Mouse (Mus musculus): ENCODE results near the gene Gtpbp4. TPM values are rescaled to one million over a fixed set of nuclear protein-coding genes. Genes with fewer than 3 reads are reported as not detected.

Gtpbp4 gene
- 61.0 and 65.4 TPM in 2 replicates for polyA plus RNA-seq (2015; fragmentation: Nextera tagmentation; extraction: Ambion mirVana)

DNA sequence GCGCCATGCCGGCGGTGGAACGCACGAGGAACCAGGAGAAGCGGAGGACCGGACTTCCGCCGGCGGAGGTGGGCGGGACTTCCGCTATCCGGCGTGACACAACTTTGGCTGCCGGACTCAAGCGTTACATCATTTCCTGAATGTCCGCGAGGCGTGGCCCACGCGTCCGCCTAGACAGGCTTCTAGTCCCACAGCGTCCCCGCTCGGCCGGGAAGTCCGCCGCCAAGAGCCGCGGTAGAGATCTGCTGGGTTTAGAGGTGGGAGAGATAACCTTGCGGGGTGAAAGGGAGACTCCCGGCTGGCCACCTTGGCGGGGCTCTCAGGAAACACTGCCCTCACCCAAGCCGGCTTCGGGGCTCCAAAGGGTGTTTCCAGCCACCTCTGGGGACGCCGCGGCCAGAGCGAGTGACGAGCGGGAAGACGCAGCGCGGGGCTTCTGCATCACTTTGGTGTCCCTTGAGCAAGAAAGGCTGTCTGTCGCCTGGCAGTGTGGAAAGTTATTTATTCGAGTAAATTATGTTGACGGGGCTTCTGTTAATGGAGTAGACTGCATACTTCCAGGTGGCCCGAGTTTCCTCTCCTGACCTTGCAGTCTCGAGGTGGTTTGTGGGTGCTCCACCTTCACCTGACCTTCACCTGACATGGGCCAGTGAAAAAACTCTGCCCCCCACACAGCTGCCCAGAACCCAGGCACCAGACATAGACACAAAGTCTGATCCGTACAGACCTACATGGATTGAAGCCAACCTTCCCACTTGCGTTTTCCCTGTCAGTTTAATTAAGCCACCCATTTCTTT lies at the start of gene Gtpbp4:
Gene Gtpbp4, minus strand, starts transcription at position 94 of the 797 bp plus-strand sequence.
- Histone ChIP-seq H3K4me1 (replicated peaks; ENCODE audit: insufficient read depth, low read length) (peaks cover 6% of the 10 kb centered on the region; the same call in 1 of the 2 replicates), H3K4me2 (ENCODE audit: low read length) (peak within 1 kb of the TSS; percentile 62), H3K4me3 (replicated peaks; ENCODE audit: low read depth, low read length) (peak within 1 kb of the TSS; percentile 88), H3K27ac (peak within 1 kb of the TSS; percentile 88), H3K27me3 (ENCODE audit: insufficient read depth, low read length) (no peaks in the 10 kb centered on the region), H3K9me3 (replicated peaks; ENCODE audit: low read length) (no peaks in the 10 kb centered on the region), H3K36me3 (ENCODE audit: insufficient read depth, low read length) (0 out of 2 replicates have a peak, but pooled peaks cover 2% of the 10 kb centered on the region), H3K9ac (ENCODE audit: low read depth, low read length) (peak within 1 kb of the TSS; percentile 70)
- ATAC-seq (replicated peaks; ENCODE audit: low FRiP score, low read depth) (peak; percentile 98), DNase-seq (ENCODE audit: low spot score) (peak; percentile 97)
- under 1% methylated on average over 51 of the region's 51 CpGs for WGBS
- peak; percentile 79 for TF ChIP-seq CTCF (IDR thresholded peaks at IDR 0.05; ENCODE audit: low read depth)

DNA sequence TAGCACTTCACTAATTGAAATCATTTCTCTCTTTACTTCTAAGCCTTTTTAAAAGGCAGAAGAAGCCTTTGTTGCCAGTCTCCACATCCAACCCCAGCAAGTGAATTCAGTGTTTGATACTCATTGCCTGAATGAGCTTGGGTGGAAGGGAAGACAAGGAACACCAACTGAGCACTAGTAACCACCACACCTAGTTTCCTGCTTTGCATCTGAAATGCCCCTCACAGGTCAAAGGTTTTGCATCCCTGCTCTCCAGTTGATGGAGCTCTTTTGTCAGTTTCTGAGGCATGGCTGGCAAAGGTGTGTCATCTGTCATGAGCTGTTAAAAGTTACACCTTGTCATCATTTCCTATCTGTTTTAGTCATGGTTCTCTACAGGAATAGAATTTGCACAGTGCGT lies 48.8 kb upstream of the Gtpbp4 start:
- 100% methylated on average over 1 of the region's 1 CpGs for WGBS
- no peak overlapping the region for H3K4me3 ChIP-seq (replicated peaks; ENCODE audit: low read depth, low read length)
- H3K4me2 ChIP-seq (ENCODE audit: low read length), result no peak overlapping the region
- no peaks in the 10 kb centered on the region for H3K4me1 ChIP-seq (replicated peaks; ENCODE audit: insufficient read depth, low read length)
- no peak for TF ChIP-seq CTCF (IDR thresholded peaks at IDR 0.05; ENCODE audit: low read depth)
- no peak overlapping the region for H3K9ac ChIP-seq (ENCODE audit: low read depth, low read length)
- H3K9me3 ChIP-seq (replicated peaks; ENCODE audit: low read length), result no peaks in the 10 kb centered on the region
- no peaks in the 10 kb centered on the region for H3K36me3 ChIP-seq (ENCODE audit: insufficient read depth, low read length)
- no peak overlapping the region for H3K27ac ChIP-seq
- H3K27me3 ChIP-seq (ENCODE audit: insufficient read depth, low read length), result no peaks in the 10 kb centered on the region
- DNase-seq (ENCODE audit: low spot score) (no peak), ATAC-seq (replicated peaks; ENCODE audit: low FRiP score, low read depth) (no peak)

DNA sequence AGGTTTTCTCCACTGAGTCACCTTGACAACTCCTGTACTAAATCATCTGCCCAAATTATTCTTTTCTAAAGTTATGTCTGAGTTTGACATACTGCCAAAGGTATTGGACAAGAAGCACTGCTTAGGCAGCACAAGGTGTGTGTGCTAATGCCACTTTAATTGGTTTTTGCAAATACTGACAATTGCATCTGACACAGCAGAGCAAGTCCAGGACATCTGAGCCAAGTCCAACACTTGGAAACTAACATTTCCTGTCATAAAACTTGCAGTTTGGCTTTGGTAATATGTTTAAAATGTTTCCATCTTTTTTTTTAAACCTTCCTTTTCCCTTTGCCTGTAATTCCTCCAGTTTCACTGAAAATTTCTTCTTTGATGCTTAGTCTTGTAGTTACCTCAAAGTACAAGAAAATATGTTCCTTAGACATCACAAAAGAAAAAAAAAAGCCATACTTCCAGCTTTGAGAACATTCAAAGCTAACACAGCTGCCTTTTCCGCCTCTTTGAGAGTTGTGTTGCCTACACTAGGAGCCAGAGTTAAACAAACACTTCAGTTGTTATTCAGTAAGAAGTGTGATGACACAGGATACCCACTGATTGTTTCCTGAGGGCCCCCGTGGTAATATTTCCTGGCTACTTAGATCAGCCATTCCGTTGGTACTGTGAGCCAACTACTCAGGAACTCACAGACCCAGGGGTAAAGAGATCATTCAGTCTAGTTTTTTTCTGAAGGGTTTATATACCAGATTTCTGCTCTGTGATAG lies 47.6 kb upstream of the Gtpbp4 start:
- Histone ChIP-seq H3K27ac (no peak overlapping the region), H3K36me3 (ENCODE audit: insufficient read depth, low read length) (no peaks in the 10 kb centered on the region), H3K4me3 (replicated peaks; ENCODE audit: low read depth, low read length) (no peak overlapping the region), H3K4me2 (ENCODE audit: low read length) (no peak overlapping the region), H3K9ac (ENCODE audit: low read depth, low read length) (no peak overlapping the region), H3K4me1 (replicated peaks; ENCODE audit: insufficient read depth, low read length) (no peaks in the 10 kb centered on the region), H3K27me3 (ENCODE audit: insufficient read depth, low read length) (no peaks in the 10 kb centered on the region), H3K9me3 (replicated peaks; ENCODE audit: low read length) (no peaks in the 10 kb centered on the region)
- no peak for TF ChIP-seq CTCF (IDR thresholded peaks at IDR 0.05; ENCODE audit: low read depth)
- ATAC-seq (replicated peaks; ENCODE audit: low FRiP score, low read depth), result no peak
- peak; percentile 29 for DNase-seq (ENCODE audit: low spot score)
- WGBS, result 16% methylated on average over 3 of the region's 3 CpGs

DNA sequence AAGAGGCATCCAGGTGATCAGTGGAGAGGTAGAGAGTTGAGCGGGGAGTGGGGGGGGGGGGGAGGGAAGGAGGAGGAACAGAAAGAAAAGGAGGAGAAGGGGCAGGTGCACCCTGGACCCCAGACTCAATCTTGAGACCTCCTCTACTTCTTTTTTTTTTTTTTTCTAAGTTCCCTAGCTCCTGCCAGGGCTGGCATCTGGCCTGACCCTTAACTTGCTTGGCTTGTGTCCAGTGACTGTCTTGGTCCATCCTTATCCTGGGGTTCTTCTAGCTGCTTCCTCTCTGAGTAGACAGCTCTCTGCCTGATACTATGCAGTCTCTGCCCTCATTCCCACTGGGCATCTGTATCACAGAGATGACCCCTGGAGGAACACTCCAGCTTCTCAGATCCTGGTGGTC lies 44.7 kb upstream of the Gtpbp4 start:
- no peak overlapping the region for H3K9ac ChIP-seq (ENCODE audit: low read depth, low read length)
- DNase-seq (ENCODE audit: low spot score) (no peak), ATAC-seq (replicated peaks; ENCODE audit: low FRiP score, low read depth) (no peak)
- no peaks in the 10 kb centered on the region for H3K27me3 ChIP-seq (ENCODE audit: insufficient read depth, low read length)
- H3K4me1 ChIP-seq (replicated peaks; ENCODE audit: insufficient read depth, low read length), result no peaks in the 10 kb centered on the region
- TF ChIP-seq CTCF (IDR thresholded peaks at IDR 0.05; ENCODE audit: low read depth), result no peak
- H3K4me3 ChIP-seq (replicated peaks; ENCODE audit: low read depth, low read length), result no peak overlapping the region
- no peaks in the 10 kb centered on the region for H3K9me3 ChIP-seq (replicated peaks; ENCODE audit: low read length)
- H3K36me3 ChIP-seq (ENCODE audit: insufficient read depth, low read length), result no peaks in the 10 kb centered on the region
- WGBS, result no CpG with 5 or more reads among the region's 1 CpGs
- no peak overlapping the region for H3K4me2 ChIP-seq (ENCODE audit: low read length)
- no peak overlapping the region for H3K27ac ChIP-seq

DNA sequence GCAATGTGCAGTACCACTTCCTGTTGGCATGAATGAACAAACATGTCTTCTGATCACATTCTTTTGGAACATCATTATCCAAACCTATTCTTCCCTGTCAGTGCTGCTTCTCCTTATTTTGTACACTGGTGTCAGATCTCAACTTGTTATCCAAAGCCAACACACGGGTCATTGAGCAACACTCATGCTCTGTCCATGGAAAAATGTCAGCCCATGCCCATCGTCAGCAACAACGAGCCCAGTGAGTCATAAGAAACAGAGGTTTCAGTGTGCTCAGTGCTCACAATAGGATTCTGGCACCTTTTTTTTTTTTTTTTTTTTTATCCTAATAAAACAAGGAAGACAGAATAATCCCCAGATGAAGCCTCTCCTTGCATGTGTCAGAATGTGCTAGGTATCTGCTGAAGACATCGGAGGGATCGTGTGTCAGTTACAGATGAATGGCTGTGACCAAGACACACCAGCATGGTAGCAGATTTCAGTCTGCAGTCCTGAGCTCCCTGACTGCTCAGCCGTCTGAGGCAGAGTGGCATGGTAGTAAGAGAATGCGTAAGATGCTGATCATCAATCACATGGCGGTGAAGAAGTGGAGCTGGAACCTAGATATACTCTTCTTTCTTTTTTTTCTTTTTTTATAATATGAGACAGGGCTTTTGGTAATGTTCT lies 36.2 kb upstream of the Gtpbp4 start:
- ATAC-seq (replicated peaks; ENCODE audit: low FRiP score, low read depth) (peak; percentile 78), DNase-seq (ENCODE audit: low spot score) (peak; percentile 51)
- Histone ChIP-seq H3K9me3 (replicated peaks; ENCODE audit: low read length) (no peaks in the 10 kb centered on the region), H3K27me3 (ENCODE audit: insufficient read depth, low read length) (no peaks in the 10 kb centered on the region), H3K4me2 (ENCODE audit: low read length) (no peak overlapping the region), H3K27ac (no peak overlapping the region), H3K4me3 (replicated peaks; ENCODE audit: low read depth, low read length) (no peak overlapping the region), H3K9ac (ENCODE audit: low read depth, low read length) (no peak overlapping the region), H3K4me1 (replicated peaks; ENCODE audit: insufficient read depth, low read length) (no peaks in the 10 kb centered on the region), H3K36me3 (ENCODE audit: insufficient read depth, low read length) (no peaks in the 10 kb centered on the region)
- no peak for TF ChIP-seq CTCF (IDR thresholded peaks at IDR 0.05; ENCODE audit: low read depth)
- WGBS, result 40% methylated on average over 8 of the region's 8 CpGs

DNA sequence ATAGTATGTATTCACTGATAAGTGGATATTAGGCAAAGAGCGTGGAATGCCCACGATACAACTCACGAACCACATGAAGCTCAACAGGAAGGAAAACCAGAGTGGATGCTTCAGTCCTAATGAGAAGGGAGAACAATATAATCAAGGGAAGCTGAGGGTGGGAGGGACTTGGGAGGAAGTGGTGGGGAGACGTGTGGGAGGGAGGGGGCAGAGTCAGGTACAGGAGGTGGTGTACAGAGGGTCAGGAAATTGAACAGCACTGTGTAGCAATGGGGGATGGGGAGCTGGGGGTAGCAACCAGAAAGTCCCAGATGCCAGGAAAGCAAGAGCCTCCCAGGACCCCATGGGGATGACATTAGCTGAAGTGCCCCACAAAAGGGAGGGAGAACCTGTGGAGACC lies 34.5 kb upstream of the Gtpbp4 start:
- DNase-seq (ENCODE audit: low spot score), result no peak
- ATAC-seq (replicated peaks; ENCODE audit: low FRiP score, low read depth), result no peak
- Histone ChIP-seq H3K4me2 (ENCODE audit: low read length) (no peak overlapping the region), H3K27me3 (ENCODE audit: insufficient read depth, low read length) (no peaks in the 10 kb centered on the region), H3K9me3 (replicated peaks; ENCODE audit: low read length) (no peaks in the 10 kb centered on the region), H3K36me3 (ENCODE audit: insufficient read depth, low read length) (no peaks in the 10 kb centered on the region), H3K9ac (ENCODE audit: low read depth, low read length) (no peak overlapping the region), H3K4me1 (replicated peaks; ENCODE audit: insufficient read depth, low read length) (no peaks in the 10 kb centered on the region), H3K27ac (no peak overlapping the region), H3K4me3 (replicated peaks; ENCODE audit: low read depth, low read length) (no peak overlapping the region)
- WGBS, result 69% methylated on average over 4 of the region's 4 CpGs
- TF ChIP-seq CTCF (IDR thresholded peaks at IDR 0.05; ENCODE audit: low read depth), result no peak
